Mouse (Mus musculus) gonadal fat pad, adult 2 months (tissue): Measurements from ENCODE around the gene Rpia. TPM values are rescaled to one million over a fixed set of nuclear protein-coding genes. Genes with fewer than 3 reads are reported as not detected.

Experiments used
- DNase-seq: peaks from one replicate; pipeline ENCODE4 v3.0.0-alpha.2; 2012; ENCODE audit warnings: low read depth
- polyA plus RNA-seq: library from polyadenylated mRNA; depleted of rRNA; stranded (reverse); fragments of >200 nt; gene quantifications from 2 replicates; pipeline ENCODE4 v1.2.3, GENCODE M21; 2012; rRNA removed

Gene Rpia
- polyA plus RNA-seq, 1 experiment = 13.1 TPM

DNA sequence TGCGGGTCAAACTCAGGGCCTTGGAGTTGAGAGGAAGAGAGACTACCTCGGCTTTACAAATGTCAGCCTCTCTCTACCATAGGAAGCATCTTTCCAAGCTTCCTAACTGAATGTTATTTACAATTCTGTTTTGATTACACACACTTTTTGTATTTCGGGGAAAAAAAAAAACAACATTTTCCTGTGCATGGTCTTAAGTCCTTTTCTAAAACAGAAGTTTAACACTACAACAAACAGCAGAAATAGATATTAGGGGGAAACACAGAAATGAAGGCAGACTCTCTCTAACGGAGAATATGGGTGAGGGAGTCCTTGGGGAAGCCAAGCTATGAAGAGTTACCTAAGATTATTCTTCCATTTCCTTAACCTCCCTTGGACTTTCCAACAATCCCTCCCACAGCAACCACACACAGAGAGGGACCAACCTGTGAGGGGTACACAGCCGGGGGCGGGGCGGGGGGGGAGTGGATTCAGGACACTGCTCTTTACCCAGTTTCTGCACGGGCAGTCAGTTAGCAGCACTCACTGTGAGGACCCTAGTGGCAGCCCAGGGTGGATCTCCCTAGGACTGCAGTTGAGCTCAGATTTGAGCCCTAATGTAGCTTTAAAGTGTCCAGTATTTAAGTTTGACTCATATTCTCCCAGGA is 40.7 kb downstream of the Rpia start:
- DNase-seq = no peak

GRCm38 (mm10) chr6:70749750-70750149 is 42.3 kb downstream of the Rpia start:
- DNase-seq = no peak

DNA sequence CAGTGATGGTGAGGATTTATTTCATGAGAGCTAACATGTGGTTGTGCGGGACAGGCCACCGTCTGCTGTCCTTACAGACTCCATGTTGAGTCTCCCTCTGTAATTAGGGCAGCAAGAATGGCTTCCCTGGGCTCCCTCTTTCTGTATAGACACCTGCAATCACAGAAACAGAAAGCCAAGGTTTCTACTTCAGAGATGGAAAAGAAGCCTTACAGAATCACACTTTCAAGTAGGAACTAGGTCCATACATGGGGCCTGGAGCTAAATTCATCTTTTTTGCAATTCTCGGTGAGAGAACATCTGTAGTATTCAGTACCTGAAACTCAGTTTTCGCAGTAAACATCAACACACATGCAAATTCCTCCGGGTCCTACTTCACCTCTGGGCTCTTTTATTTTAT is 44.3 kb downstream of the Rpia start:
- no peak for DNase-seq

GRCm38 (mm10) chr6:70743902-70744301 is 48.1 kb downstream of the Rpia start:
- no peak for DNase-seq

DNA sequence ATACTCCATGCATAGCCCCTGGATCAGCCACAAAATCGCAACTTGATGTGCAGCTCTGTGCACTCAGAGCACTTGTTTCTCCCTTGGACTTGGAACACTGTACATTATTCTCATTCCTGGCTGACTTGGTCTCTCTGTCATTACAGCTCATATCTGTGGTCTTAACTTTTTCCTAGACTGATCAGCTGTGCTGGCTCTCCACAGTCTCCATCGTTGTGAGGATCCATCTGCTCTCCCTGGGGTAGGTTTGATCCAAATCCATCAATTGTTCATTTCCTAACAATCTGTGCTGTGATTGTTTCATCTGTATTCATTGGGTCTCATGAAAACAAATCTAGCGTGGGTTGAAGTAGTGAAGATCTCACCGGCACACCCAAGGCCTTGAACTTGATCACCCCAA is 49.2 kb downstream of the Rpia start:
- DNase-seq = no peak

- DNase-seq = no peak
Observed at GRCm38 (mm10) chr6:70740535-70740934, 51.5 kb downstream of the Rpia start.

DNA sequence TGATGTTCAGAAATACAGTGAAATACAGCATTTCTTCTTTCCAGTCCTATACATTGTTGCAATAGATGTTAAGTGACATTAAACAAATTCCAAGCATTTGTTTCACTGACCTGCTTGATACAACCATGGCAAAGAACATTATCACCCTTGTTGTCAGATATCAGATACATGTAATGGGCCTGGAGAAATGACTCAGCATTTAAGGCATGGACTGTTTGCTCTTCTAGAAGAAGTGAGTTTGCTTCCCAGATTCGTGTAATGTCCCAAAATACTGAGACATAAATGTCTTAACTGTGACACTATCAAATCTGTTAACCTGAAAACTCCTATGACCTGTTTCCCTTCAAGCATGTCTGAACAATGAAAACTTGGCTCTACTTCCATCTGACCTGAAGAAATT is 52.6 kb downstream of the Rpia start:
- no peak for DNase-seq

DNA sequence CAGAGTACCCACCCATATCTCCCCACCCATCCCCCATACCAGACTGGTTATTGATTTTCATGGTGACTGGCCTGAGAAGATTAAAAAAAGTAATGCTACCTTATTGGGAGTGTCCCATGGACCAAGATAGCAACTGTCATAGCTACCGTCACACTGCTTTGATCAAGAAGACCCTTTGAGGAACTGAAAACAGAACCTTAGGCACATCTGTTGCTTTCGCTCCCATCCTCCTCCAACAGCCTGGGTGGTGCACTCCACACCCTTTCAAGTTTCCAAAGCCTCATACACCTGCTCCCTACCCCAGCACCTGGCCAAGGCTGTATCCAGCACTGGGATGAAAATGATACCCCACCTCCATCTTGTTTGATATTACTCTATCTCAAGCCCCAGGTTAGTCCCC is 56.5 kb downstream of the Rpia start:
- no peak for DNase-seq

DNA sequence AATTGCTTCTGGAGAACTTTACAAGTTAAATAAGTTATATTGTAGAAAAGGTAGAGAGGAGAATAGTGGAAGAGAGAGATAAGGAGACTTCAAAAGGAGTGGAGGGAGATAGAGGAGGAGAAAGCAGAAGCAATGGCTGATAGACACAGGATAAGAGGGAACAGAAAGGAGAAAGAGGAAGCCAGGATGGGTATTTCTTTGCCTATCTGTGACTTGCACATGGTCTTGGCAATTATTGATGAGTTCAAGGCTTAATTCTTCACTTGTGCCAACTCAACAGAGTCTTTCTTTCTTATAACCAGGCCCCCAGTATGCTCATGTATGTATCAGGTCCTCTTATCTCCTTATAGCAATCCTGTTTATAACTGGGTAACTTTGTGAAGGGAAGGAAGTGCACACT is 61.2 kb downstream of the Rpia start:
- DNase-seq = no peak

GRCm38 (mm10) chr6:70729125-70729524 is 62.9 kb downstream of the Rpia start:
- DNase-seq = no peak

DNA sequence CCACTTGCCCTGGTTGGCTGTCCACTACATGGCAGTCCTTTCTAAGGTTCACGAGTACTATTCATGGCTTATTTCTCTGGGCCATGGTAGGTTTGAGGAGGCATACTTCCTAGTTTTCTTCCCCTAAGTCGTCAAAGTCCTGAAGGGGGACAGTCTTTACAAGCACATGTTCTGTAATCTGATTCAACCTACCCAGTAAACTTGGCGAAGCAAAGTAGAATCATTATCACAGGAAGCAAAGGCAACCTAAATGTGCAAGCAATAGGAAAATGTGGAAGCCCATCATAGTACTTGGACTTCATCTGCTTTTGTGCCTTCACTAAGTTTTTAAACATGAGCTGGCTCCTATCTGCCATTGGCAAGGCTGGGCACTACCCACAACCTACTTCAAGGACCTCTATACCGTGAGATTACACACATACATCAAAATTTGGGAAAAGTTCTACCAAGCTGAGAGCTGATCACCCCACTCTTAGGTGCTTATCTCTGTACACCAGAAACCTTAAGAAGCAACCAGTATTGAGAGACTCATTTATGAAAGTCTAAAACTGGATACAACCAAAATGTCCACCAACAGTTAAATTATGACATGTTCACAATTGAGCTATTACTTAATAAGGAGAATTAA is 64.8 kb downstream of the Rpia start:
- no peak for DNase-seq

DNA sequence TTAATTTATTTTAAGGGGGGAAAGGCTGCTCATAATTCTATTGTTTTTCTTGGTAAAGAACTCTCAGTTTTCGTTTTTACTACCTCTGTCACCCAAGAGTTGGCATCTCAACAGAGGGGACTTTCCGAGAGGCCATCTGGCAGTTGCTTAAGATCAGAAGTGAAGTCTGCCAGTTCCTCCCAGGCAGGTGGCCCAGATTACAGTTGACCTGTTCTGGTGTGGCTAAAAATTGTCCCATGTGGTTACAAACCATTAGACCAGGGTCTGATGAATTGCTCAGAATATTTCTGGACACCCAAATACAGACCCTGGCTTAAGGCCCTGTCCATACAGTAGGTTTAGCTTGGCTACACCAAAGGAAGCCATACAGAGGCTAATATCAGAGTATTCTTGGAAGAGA is 66.4 kb downstream of the Rpia start:
- no peak for DNase-seq

DNA sequence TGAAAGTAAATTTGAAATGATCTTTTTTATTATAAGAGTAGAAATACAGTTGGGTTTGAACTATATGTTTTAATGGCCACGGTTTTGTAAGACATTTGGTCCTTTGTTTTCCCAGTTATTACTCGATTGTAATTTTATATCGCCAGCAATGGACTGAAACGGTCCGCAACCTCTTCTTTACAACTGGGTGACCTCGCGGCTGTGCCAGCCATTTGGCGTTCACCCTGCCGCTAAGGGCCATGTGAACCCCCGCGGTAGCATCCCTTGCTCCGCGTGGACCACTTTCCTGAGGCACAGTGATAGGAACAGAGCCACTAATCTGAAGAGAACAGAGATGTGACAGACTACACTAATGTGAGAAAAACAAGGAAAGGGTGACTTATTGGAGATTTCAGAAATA is 67.3 kb downstream of the Rpia start:
- DNase-seq = no peak

- no peak for DNase-seq
Observed at GRCm38 (mm10) chr6:70722298-70722697, 69.7 kb downstream of the Rpia start.

DNA sequence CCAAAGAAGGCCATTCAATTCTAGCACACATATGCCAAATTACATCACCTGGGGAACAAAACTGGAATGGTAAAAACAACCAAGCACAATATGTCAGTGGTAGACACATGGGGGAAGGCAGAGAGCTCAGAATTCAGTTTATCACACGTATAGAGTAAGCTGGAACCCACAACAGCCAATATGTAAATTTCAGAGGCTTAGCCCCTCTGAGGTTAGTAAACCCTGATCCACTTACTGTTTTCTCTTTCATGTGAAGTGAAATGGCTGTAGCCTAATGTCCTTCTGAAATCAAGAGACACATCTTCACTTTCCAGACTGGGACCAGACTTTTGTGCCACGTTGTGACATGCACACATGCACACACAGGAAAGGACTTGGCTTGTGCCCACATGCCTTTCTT is 73.3 kb downstream of the Rpia start:
- DNase-seq = no peak

DNA sequence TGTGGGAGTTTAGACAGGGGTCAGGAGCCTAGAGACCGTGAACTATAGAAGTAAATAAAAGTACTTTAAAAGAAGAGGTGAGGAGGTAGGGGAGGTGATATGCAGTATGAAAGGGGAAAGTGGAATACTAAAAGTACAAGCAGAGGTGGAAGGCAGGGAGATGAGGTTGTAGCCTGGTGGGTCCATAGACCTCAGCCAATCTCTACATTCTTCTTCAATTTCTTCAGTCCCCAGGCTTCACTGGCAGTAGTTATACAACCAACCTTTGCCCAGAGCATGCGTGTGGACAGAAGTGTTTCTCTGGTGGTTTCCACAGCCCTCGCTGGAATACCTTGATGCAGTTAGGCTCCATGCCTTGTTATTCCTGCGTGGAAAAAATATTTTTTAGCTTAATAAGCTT is 73.9 kb downstream of the Rpia start:
- no peak for DNase-seq

- no peak for DNase-seq
Observed at GRCm38 (mm10) chr6:70716701-70717393, 75.2 kb downstream of the Rpia start.

Other genes with a start within 250 kb of the Rpia start
- 20.2 and 21.4 TPM in 2 replicates for gene Eif2ak3, start 52.3 kb upstream of the Rpia start, polyA plus RNA-seq
- gene Tex37, start 126.7 kb upstream of the Rpia start, polyA plus RNA-seq = 0.85 and 2.3 TPM in 2 replicates
- gene Foxi3, start 164.3 kb upstream of the Rpia start, polyA plus RNA-seq = not detected in 2 replicates